Mouse (Mus musculus): ENCODE measurements around the gene Nav3. TPM values are rescaled to one million over a fixed set of nuclear protein-coding genes. Genes with fewer than 3 reads are reported as not detected.

The Nav3 gene
- polyA plus RNA-seq, 1 experiment from 2014 or later, result 5.7 TPM

DNA sequence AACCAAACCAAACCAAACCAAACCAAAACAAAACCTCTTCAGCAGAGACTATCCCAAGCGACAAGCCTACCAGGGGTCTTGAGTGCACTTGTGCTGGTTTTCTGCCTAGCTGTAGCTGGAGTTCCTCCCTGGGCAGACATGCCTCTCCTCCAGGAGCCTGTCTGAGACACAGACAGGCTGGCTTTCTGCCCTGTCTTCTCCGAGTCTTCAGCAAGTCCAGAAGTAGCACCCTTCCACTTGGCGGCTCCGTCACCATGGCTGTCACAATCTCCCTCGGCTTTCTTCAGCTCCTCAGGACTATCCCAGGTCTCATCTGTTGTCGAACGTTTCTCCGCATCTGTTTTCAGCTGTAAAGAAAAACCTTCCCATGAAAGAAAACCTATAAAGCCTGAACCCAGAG, 686.9 kb downstream of the Nav3 start:
- no peaks in the 10 kb centered on the region for H3K27me3 ChIP-seq
- no peak overlapping the region for H3K4me2 ChIP-seq (replicated peaks)
- no peaks in the 10 kb centered on the region for H3K36me3 ChIP-seq
- no peak overlapping the region for H3K9ac ChIP-seq
- H3K27ac ChIP-seq, result no peak overlapping the region
- H3K4me3 ChIP-seq, result no peak overlapping the region
- no peaks in the 10 kb centered on the region for H3K4me1 ChIP-seq
- H3K9me3 ChIP-seq, result no peaks in the 10 kb centered on the region
- no peak for ATAC-seq (ENCODE audit: insufficient number of reproducible peaks, insufficient read depth, low FRiP score, low TSS enrichment)
- 83% methylated on average over 8 of the region's 8 CpGs for WGBS

DNA sequence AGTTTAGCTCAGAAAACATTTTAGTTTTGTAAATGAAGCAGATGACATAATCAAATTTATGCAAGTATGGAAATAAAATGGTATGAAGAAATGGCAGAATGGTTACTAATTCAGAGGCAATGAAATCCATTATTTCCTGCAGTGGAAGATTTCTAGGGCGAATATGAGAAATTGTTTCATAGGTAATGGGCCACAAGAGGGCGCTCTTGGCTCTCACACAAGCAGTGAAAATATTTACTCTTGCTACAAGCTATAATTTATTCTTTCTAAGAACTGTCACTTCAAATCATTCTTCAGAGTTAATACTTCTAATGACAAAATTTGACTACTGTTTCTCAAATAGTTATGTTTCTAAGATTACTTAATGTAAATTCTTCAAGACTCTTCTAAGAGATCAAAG, 690.4 kb downstream of the Nav3 start:
- ATAC-seq (ENCODE audit: insufficient number of reproducible peaks, insufficient read depth, low FRiP score, low TSS enrichment), result no peak
- Histone ChIP-seq H3K9ac (no peak overlapping the region), H3K27me3 (no peaks in the 10 kb centered on the region), H3K9me3 (no peaks in the 10 kb centered on the region), H3K4me2 (replicated peaks) (no peak overlapping the region), H3K36me3 (no peaks in the 10 kb centered on the region), H3K4me3 (no peak overlapping the region), H3K27ac (no peak overlapping the region), H3K4me1 (no peaks in the 10 kb centered on the region)
- WGBS, result 8% methylated on average over 2 of the region's 2 CpGs

DNA sequence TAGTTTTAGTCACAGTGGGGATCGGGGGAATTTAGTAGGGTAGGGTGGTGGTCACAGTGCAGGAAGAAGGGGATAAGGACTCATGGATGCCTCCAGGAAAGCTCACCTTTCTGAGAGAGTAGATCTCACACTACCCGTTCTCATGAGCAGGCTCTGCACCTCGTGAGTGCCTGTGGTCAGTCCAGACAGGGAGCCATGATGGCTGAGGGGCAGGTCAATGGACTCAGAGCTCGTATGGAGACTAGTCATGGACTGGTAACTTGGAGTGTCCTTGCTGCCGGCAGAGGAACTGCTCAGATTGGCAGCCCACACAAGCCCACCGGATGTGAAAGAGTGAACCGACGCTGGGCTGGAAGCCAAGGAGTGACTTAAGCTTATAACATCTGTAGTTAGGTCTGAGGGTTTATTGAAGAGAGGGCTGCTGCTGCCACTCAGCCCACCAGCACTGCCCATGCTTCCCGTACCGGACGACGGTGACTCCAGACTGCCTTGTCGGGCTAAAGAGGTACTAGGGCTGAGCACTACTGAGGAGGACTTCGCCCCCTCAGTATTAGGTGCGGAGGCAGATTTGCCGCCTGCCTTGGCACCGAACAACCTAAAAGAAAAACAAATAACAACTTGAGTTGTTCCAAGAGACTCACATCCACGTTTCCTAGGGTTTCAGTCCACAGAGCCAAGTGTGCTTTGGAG, 691.4 kb downstream of the Nav3 start:
- H3K36me3 ChIP-seq, result no peaks in the 10 kb centered on the region
- H3K27me3 ChIP-seq, result no peaks in the 10 kb centered on the region
- ATAC-seq (ENCODE audit: insufficient number of reproducible peaks, insufficient read depth, low FRiP score, low TSS enrichment), result no peak
- H3K9me3 ChIP-seq, result no peaks in the 10 kb centered on the region
- H3K4me1 ChIP-seq, result no peaks in the 10 kb centered on the region
- H3K4me2 ChIP-seq (replicated peaks), result no peak overlapping the region
- 77% methylated on average over 18 of the region's 18 CpGs for WGBS
- H3K9ac ChIP-seq, result no peak overlapping the region
- H3K27ac ChIP-seq, result no peak overlapping the region
- no peak overlapping the region for H3K4me3 ChIP-seq

DNA sequence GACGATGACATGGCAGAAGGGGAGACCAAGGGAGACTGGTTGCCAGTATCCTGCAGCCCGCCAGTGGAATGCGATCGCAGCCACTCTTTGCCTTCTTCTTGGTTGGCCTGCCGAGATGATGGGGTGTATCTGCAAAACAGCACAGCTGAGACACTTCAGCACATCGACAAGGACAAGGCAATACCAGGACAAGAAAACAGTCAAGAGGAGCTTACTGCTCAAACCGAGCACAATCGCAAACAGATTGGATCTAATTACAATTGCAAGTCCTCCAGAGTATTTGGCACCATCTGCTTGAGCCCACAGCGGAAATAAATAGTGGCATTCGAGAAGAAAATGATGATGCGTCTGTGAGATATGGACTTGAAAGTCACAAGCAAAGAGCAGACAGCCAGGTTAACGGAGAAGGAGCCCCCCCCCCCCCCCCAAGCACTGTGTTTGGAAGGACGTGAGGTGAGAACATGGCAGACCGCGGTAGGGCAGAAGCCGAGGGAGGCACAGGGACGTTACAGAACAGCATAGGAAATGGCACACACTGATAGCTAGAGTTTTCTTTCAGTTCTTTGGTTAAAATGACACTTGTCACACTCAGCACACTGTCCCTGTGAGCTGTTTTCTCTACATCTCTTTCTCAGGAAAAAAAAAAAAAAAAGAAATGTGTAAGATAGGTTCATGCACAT, 696.9 kb downstream of the Nav3 start:
- H3K27me3 ChIP-seq, result no peaks in the 10 kb centered on the region
- no peaks in the 10 kb centered on the region for H3K36me3 ChIP-seq
- no peaks in the 10 kb centered on the region for H3K9me3 ChIP-seq
- WGBS, result 76% methylated on average over 17 of the region's 17 CpGs
- no peak overlapping the region for H3K4me3 ChIP-seq
- no peak overlapping the region for H3K27ac ChIP-seq
- no peak overlapping the region for H3K4me2 ChIP-seq (replicated peaks)
- no peak for ATAC-seq (ENCODE audit: insufficient number of reproducible peaks, insufficient read depth, low FRiP score, low TSS enrichment)
- H3K4me1 ChIP-seq, result no peaks in the 10 kb centered on the region
- H3K9ac ChIP-seq, result no peak overlapping the region

DNA sequence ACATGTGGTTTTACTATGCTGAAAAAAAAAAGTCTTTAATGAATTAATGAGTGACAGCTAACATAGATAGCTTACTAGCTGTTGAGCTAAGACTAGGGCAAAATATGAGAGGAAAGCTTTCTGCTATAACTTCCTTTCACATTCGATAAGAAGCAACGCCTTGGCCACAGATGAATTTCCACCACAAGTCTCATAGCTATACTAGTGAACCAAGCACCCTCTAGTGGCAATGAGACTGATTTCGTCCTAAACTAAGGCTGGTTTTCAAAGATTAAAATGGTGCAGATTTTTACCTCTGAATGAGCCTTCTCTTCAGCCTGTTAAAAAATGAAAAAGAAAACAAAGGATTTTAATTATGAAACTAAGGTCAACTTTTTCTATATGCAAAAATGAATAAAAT, 709.1 kb downstream of the Nav3 start:
- no peaks in the 10 kb centered on the region for H3K27me3 ChIP-seq
- no peak for ATAC-seq (ENCODE audit: insufficient number of reproducible peaks, insufficient read depth, low FRiP score, low TSS enrichment)
- 48% methylated on average over 3 of the region's 3 CpGs for WGBS
- H3K27ac ChIP-seq, result no peak overlapping the region
- H3K4me3 ChIP-seq, result no peak overlapping the region
- no peak overlapping the region for H3K4me2 ChIP-seq (replicated peaks)
- H3K9ac ChIP-seq, result no peak overlapping the region
- no peaks in the 10 kb centered on the region for H3K36me3 ChIP-seq
- no peaks in the 10 kb centered on the region for H3K4me1 ChIP-seq
- H3K9me3 ChIP-seq, result no peaks in the 10 kb centered on the region

DNA sequence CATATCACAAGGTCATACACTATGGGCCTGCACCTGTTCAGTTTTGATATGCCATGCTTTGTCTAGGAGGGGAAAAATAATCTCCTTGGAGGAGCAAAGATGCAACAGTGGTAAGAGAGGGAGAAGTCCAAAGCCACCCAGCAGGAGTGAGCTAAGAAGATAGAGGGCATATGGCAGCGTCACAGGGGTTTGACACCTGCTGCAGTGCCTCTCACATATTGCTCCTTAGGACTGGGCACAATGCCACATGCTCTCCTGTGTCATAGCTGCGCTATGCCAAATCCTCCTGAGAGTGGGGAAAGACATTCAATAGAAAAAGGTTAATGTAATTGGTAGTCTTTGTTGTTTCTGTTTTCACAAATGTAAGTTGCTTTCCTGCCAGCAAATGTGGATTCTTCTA, 714.3 kb downstream of the Nav3 start:
- H3K4me1 ChIP-seq, result no peaks in the 10 kb centered on the region
- WGBS, result 75% methylated on average over 2 of the region's 2 CpGs
- H3K4me3 ChIP-seq, result no peak overlapping the region
- H3K9me3 ChIP-seq, result no peaks in the 10 kb centered on the region
- ATAC-seq (ENCODE audit: insufficient number of reproducible peaks, insufficient read depth, low FRiP score, low TSS enrichment), result no peak
- H3K9ac ChIP-seq, result no peak overlapping the region
- no peaks in the 10 kb centered on the region for H3K27me3 ChIP-seq
- H3K4me2 ChIP-seq (replicated peaks), result no peak overlapping the region
- H3K27ac ChIP-seq, result no peak overlapping the region
- no peaks in the 10 kb centered on the region for H3K36me3 ChIP-seq

DNA sequence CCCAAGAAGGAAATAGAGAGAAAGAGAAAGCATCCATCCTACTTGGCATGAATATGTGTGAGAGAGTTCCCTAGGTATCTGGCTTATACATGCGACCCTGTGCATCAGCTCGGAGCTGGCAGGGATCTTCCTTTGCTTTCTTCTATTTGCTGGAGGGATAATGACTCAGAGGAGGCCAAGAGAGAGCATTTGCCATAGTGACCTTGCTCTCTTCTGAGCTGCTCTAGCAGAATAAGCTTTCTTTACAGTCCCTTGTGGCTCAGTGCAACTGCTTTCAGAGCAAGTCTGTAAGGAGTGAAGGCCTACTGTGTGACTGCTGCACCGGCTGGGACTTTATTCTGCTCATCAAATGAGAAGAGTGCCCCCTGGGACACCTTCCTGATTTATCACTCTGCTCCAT, 715.7 kb downstream of the Nav3 start:
- H3K27me3 ChIP-seq, result no peaks in the 10 kb centered on the region
- no peaks in the 10 kb centered on the region for H3K4me1 ChIP-seq
- H3K36me3 ChIP-seq, result no peaks in the 10 kb centered on the region
- H3K4me3 ChIP-seq, result no peak overlapping the region
- WGBS, result 62% methylated on average over 3 of the region's 3 CpGs
- H3K4me2 ChIP-seq (replicated peaks), result no peak overlapping the region
- ATAC-seq (ENCODE audit: insufficient number of reproducible peaks, insufficient read depth, low FRiP score, low TSS enrichment), result no peak
- no peak overlapping the region for H3K9ac ChIP-seq
- no peak overlapping the region for H3K27ac ChIP-seq
- no peaks in the 10 kb centered on the region for H3K9me3 ChIP-seq

DNA sequence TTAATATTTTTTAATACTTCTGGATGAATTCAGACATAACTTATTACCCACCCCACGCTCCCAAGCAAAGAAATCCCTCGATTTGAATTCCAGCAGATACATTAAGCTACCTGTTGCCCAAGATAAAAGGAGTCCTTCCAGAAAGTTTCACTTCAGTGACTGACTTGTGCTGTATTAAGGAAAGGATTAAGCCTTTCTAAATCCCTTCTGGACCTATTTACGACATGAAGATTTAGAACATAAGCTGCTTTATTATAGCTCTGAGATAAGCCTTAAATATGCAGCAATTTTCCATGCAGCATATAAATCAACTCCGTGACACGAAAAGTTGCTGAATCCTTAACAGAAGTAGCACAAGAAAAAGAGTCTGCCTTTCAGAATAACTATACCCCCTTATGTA, 732.4 kb downstream of the Nav3 start:
- ATAC-seq (ENCODE audit: insufficient number of reproducible peaks, insufficient read depth, low FRiP score, low TSS enrichment), result no peak
- Histone ChIP-seq H3K27ac (no peak overlapping the region), H3K27me3 (no peaks in the 10 kb centered on the region), H3K9me3 (no peaks in the 10 kb centered on the region), H3K4me1 (no peaks in the 10 kb centered on the region), H3K9ac (no peak overlapping the region), H3K4me2 (replicated peaks) (no peak overlapping the region), H3K36me3 (no peaks in the 10 kb centered on the region), H3K4me3 (no peak overlapping the region)
- 77% methylated on average over 5 of the region's 5 CpGs for WGBS

DNA sequence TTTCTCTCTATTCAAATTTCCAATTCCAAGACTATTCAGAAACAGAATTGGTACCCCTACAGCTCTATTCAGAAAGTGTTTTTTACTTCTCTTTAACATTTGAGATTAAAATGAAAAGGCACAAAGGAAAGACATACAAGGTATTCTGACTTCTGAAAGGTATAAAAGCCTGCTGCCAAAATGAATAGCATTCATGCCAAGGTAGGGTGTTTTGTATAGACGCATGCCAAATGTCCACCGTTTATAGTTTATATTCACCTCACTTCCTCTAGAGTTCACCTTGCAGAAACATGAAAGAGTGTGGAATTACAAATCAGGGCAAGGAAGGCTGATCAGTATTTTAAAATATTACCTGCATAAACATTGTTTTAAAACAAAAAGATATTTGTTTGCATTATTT, 737.2 kb downstream of the Nav3 start:
- no peak overlapping the region for H3K4me3 ChIP-seq
- 74% methylated on average over 2 of the region's 2 CpGs for WGBS
- no peaks in the 10 kb centered on the region for H3K4me1 ChIP-seq
- H3K27ac ChIP-seq, result no peak overlapping the region
- ATAC-seq (ENCODE audit: insufficient number of reproducible peaks, insufficient read depth, low FRiP score, low TSS enrichment), result no peak
- H3K27me3 ChIP-seq, result no peaks in the 10 kb centered on the region
- no peaks in the 10 kb centered on the region for H3K9me3 ChIP-seq
- H3K4me2 ChIP-seq (replicated peaks), result no peak overlapping the region
- H3K36me3 ChIP-seq, result no peaks in the 10 kb centered on the region
- H3K9ac ChIP-seq, result no peak overlapping the region

DNA sequence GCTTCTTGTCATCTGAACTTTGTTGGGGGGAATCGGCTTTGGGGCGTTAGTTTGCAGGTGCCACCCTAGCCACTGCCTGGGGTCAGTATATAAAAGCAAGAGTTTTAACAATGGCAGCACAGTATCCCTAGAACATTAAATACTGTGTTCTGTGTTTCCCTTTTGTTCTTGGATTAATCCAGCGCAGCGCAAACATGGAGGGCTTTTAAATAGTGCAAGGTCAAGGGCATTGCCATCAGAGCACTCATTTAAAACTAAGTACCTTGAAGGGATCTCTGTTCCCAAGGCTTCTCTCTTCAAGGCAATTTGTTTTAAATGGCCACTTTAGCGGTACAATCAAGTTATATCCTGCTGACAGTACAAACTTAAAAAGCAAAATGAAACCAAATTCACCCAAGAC, 737.6 kb downstream of the Nav3 start:
- no peaks in the 10 kb centered on the region for H3K27me3 ChIP-seq
- no peak overlapping the region for H3K4me2 ChIP-seq (replicated peaks)
- H3K36me3 ChIP-seq, result no peaks in the 10 kb centered on the region
- H3K9ac ChIP-seq, result no peak overlapping the region
- ATAC-seq (ENCODE audit: insufficient number of reproducible peaks, insufficient read depth, low FRiP score, low TSS enrichment), result no peak
- 75% methylated on average over 5 of the region's 5 CpGs for WGBS
- no peak overlapping the region for H3K4me3 ChIP-seq
- no peaks in the 10 kb centered on the region for H3K4me1 ChIP-seq
- no peaks in the 10 kb centered on the region for H3K9me3 ChIP-seq
- H3K27ac ChIP-seq, result no peak overlapping the region

DNA sequence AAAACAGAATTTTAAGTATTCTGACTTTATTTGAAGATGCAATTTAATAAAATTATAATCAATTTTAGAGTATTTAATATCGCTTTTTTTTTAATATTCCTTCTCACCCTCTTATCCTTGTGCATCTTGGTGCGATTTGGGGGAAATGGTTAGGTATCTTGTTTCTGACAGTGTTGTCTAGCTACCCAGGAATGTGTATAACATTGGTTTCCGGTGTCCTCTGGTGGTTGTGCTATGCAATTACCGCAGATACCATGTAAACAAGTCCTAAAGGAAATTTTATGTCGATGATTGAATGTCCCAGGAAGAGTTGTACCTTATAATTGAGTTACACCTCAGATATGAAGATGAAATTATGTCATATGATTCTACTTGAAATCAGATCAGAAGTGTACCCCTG, 743.0 kb downstream of the Nav3 start:
- Histone ChIP-seq H3K4me3 (no peak overlapping the region), H3K27me3 (no peaks in the 10 kb centered on the region), H3K4me2 (replicated peaks) (no peak overlapping the region), H3K4me1 (no peaks in the 10 kb centered on the region), H3K9ac (no peak overlapping the region), H3K9me3 (no peaks in the 10 kb centered on the region), H3K36me3 (no peaks in the 10 kb centered on the region), H3K27ac (no peak overlapping the region)
- no peak for ATAC-seq (ENCODE audit: insufficient number of reproducible peaks, insufficient read depth, low FRiP score, low TSS enrichment)
- WGBS, result 40% methylated on average over 5 of the region's 5 CpGs

DNA sequence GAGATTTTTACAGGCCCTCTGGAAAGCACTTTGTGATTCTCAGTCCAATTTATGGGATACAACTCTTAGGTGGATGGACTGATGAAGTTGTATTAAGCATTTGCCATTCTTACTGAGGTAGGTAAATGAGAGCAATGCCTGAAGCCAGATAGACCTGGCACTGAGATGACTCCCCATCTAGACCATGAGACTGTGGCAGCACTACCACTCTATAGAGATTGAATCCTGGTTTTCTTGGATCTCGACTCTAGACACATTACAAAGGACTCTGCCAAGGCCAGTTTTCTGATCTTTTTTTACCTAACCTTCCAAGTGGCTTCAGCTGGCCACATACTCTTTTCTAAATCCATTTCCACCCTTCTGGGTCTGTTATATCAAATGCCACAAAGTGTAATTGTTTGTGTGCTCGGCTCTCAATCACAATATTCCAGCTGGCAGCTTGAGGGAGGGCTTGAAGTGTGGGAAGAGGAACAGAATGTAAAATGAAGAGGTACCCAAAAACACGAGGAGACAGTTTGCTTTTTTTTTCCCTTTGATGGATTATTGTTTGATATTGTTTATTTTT, 756.2 kb downstream of the Nav3 start:
- WGBS, result 64% methylated on average over 3 of the region's 3 CpGs

More for the DNA sequence above, 756.2 kb downstream of the Nav3 start:
- Histone ChIP-seq H3K4me1 (no peaks in the 10 kb centered on the region), H3K9me3 (no peaks in the 10 kb centered on the region), H3K27me3 (no peaks in the 10 kb centered on the region), H3K27ac (no peak overlapping the region), H3K4me3 (no peak overlapping the region), H3K36me3 (no peaks in the 10 kb centered on the region), H3K4me2 (replicated peaks) (no peak overlapping the region), H3K9ac (no peak overlapping the region)
- ATAC-seq (ENCODE audit: insufficient number of reproducible peaks, insufficient read depth, low FRiP score, low TSS enrichment), result no peak
